Mouse (Mus musculus) kidney, postnatal 0 days (tissue): ENCODE measurements around the gene Prf1. TPM values are rescaled to one million over a fixed set of nuclear protein-coding genes. Genes with fewer than 3 reads are reported as not detected.

Experiments used
- ATAC-seq: fragments of 200-750 bp; cut with Nextera tagmentation; replicated peaks from 2 replicates; pipeline ENCODE4 v1.8.0; 2017; ENCODE audit warnings: low read depth, moderate number of reproducible peaks, moderate TSS enrichment, moderate library complexity; ENCODE audit not compliant: low FRiP score
- DNase-seq: peaks from one replicate; pipeline ENCODE4 v3.0.0-alpha.2; 2016; ENCODE audit warnings: low spot score
- H3K27ac ChIP-seq: fragments of 300-500 bp; sonication (generic); 2 replicates; pipeline ENCODE4 v1.5.1; 2014; ENCODE audit warnings: mild to moderate bottlenecking
- H3K27me3 ChIP-seq: fragments of 300-500 bp; sonication (generic); 2 replicates; pipeline ENCODE4 v1.6.1; 2014; ENCODE audit warnings: low read length, mixed read lengths; ENCODE audit not compliant: insufficient read depth
- H3K36me3 ChIP-seq: fragments of 300-500 bp; sonication (generic); 2 replicates; pipeline ENCODE4 v1.6.1; 2014; ENCODE audit warnings: low read length, mixed read lengths; ENCODE audit not compliant: insufficient read depth
- H3K4me1 ChIP-seq: fragments of 300-500 bp; sonication (generic); replicated peaks from 2 replicates; pipeline ENCODE4 v1.6.1; 2014; ENCODE audit warnings: antibody characterized with exemption, low read length, mixed read lengths; ENCODE audit not compliant: insufficient read depth
- H3K4me2 ChIP-seq: fragments of 300-500 bp; sonication (generic); 2 replicates; pipeline ENCODE4 v1.6.1; 2014; ENCODE audit warnings: mild to moderate bottlenecking, low read length, moderate library complexity, mixed read lengths
- H3K4me3 ChIP-seq: fragments of 300-500 bp; sonication (generic); replicated peaks from 2 replicates; pipeline ENCODE4 v1.5.1; 2014; ENCODE audit warnings: low read depth, low read length
- H3K9ac ChIP-seq: fragments of 300-500 bp; sonication (generic); 2 replicates; pipeline ENCODE4 v1.6.1; 2014; ENCODE audit warnings: low read depth, low read length
- H3K9me3 ChIP-seq: fragments of 300-500 bp; sonication (generic); replicated peaks from 2 replicates; pipeline ENCODE4 v1.6.1; 2016; ENCODE audit warnings: low read length, inconsistent platforms, mixed read lengths
- CTCF ChIP-seq: IDR thresholded peaks from 2 replicates; pipeline ENCODE4 v1.5.1; 2016; ENCODE audit warnings: antibody characterized with exemption, low read depth, mild to moderate bottlenecking, moderate library complexity
- WGBS: fragments of 180-500 bp; shearing (Covaris S2); extraction: QIAGEN DNeasy Blood & Tissue Kit; methylation state at CpG from one replicate; pipeline ENCODE4 v1.1.7; 2014; 5-methylcytosine and 5-hydroxymethylcytosine counted together
- polyA plus RNA-seq: library from polyadenylated mRNA; unstranded; fragments of >200 nt; fragmentation: Nextera tagmentation; extraction: Ambion mirVana; gene quantifications from 2 replicates; pipeline ENCODE4 v1.2.1, GENCODE M21; 2015

The Prf1 gene
- polyA plus RNA-seq, 1 experiment from 2014 or later: 0.05 TPM

DNA sequence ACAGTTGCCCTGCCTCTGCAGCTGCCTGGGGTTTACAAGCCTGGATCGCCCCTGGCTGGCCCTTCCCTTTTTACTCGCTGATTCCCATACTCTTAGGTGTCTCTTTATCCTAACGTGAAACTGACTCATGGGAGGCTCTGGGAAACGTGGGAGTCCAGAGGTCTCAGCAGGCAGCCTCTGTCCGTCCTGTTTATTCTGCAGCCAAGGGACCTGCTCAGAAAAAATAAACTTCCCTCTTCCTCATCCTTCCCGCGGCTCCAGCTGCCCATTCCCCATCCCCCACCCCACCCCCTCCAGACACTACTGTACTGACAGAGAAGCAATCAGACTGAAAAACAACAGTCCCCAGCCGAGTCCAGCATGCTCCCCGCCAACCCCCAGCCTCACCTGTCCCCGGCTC, 48.7 kb downstream of the Prf1 start:
- Histone ChIP-seq H3K4me3 (no peak overlapping the region), H3K9me3 (no peaks in the 10 kb centered on the region), H3K36me3 (peaks cover 21% of the 10 kb centered on the region; the same call in 1 of the 2 replicates), H3K27me3 (no peaks in the 10 kb centered on the region), H3K27ac (0 out of 2 replicates have a peak overlapping the region, but pooled peaks have one; percentile 4), H3K9ac (no peak overlapping the region), H3K4me2 (no peak overlapping the region), H3K4me1 (0 out of 2 replicates have a peak, but pooled peaks cover 4% of the 10 kb centered on the region)
- no peak for DNase-seq
- no peak for ATAC-seq
- 10% methylated on average over 10 of the region's 10 CpGs for WGBS
- TF ChIP-seq CTCF: no peak

GRCm38 (mm10) chr10:61351216-61351615, 53.6 kb downstream of the Prf1 start:
- Histone ChIP-seq H3K4me1 (0 out of 2 replicates have a peak, but pooled peaks cover 4% of the 10 kb centered on the region), H3K9ac (no peak overlapping the region), H3K36me3 (peaks cover 32% of the 10 kb centered on the region; the same call in 1 of the 2 replicates), H3K4me2 (no peak overlapping the region), H3K4me3 (no peak overlapping the region), H3K27ac (no peak overlapping the region), H3K27me3 (no peaks in the 10 kb centered on the region), H3K9me3 (no peaks in the 10 kb centered on the region)
- no peak for DNase-seq
- WGBS: 64% methylated on average over 4 of the region's 4 CpGs
- ATAC-seq: no peak
- no peak for TF ChIP-seq CTCF

Other genes starting within 250 kb of the Prf1 start
- 356 and 370 TPM in 2 replicates for gene Pcbd1, start 208.5 kb upstream of the Prf1 start, polyA plus RNA-seq
- gene Sgpl1, start 150.1 kb upstream of the Prf1 start, polyA plus RNA-seq: 54.5 and 57.7 TPM in 2 replicates
- 0.24 TPM in 1 of 2 replicates, not detected in the other for gene Tbata, start 125.9 kb upstream of the Prf1 start, polyA plus RNA-seq
- 0.71 and 0.89 TPM in 2 replicates for gene Adamts14, start 24.4 kb upstream of the Prf1 start, polyA plus RNA-seq
- 20.2 and 24.8 TPM in 2 replicates for gene Pald1, start 85.7 kb downstream of the Prf1 start, polyA plus RNA-seq
- gene Nodal, start 120.1 kb downstream of the Prf1 start, polyA plus RNA-seq: 0.36 and 0.45 TPM in 2 replicates
- 72.2 and 75.0 TPM in 2 replicates for gene Eif4ebp2, start 154.8 kb downstream of the Prf1 start, polyA plus RNA-seq
- gene Lrrc20, start 178.0 kb downstream of the Prf1 start, polyA plus RNA-seq: 5.7 and 6.4 TPM in 2 replicates